Mouse (Mus musculus) small intestine, adult 2 months (tissue): ENCODE measurements at regions not wholly inside any gene's neighbourhood (a gene's known extent, or its start where the extent isn't known, plus 50 kb on each side); places are given as distances from the start of the nearest gene placed in this dataset.

ENCODE experiments used
- H3K27ac ChIP-seq: fragments of 200-500 bp; 2 replicates; pipeline ENCODE4 v1.5.1; 2012; ENCODE audit warnings: low read depth, low read length, control low read depth, inconsistent platforms; ENCODE audit not compliant: insufficient read depth
- H3K27me3 ChIP-seq: fragments of 200-500 bp; 2 replicates; pipeline ENCODE4 v1.6.1; 2012; ENCODE audit warnings: mild to moderate bottlenecking, moderate library complexity, low read length, inconsistent platforms; ENCODE audit not compliant: control insufficient read depth, insufficient read depth
- H3K36me3 ChIP-seq: fragments of 200-500 bp; 2 replicates; pipeline ENCODE4 v1.6.1; 2012; ENCODE audit warnings: mild to moderate bottlenecking, low read length, control low read depth, inconsistent platforms; ENCODE audit not compliant: control insufficient read depth, insufficient read depth
- H3K4me1 ChIP-seq: fragments of 200-500 bp; 2 replicates; pipeline ENCODE4 v1.6.1; 2012; ENCODE audit warnings: low read length, inconsistent platforms, mixed read lengths; ENCODE audit not compliant: control insufficient read depth, insufficient read depth, insufficient read length
- H3K4me3 ChIP-seq: fragments of 200-500 bp; 2 replicates; pipeline ENCODE4 v1.5.1; 2012; ENCODE audit warnings: low read depth, mild to moderate bottlenecking, control low read depth, inconsistent platforms, low read length, moderate library complexity
- CTCF ChIP-seq: fragments of 200-500 bp; IDR thresholded peaks from 2 replicates; pipeline ENCODE4 v1.5.1; 2012; ENCODE audit warnings: low read depth, mild to moderate bottlenecking, control low read depth, inconsistent platforms, low read length, moderate library complexity, mixed read lengths; ENCODE audit not compliant: insufficient replicate concordance, insufficient read length; ENCODE audit errors: extremely low read depth
- POLR2A ChIP-seq: fragments of 200-500 bp; IDR thresholded peaks from 2 replicates; pipeline ENCODE4 v1.6.1; 2012; ENCODE audit warnings: low read depth, mild to moderate bottlenecking, control low read depth, inconsistent platforms, low read length, moderate library complexity
- WGBS: fragments of 180-500 bp; shearing (Covaris S2); methylation state at CpG from one replicate; pipeline ENCODE4 v1.1.7; 2018; 5-methylcytosine and 5-hydroxymethylcytosine counted together

DNA sequence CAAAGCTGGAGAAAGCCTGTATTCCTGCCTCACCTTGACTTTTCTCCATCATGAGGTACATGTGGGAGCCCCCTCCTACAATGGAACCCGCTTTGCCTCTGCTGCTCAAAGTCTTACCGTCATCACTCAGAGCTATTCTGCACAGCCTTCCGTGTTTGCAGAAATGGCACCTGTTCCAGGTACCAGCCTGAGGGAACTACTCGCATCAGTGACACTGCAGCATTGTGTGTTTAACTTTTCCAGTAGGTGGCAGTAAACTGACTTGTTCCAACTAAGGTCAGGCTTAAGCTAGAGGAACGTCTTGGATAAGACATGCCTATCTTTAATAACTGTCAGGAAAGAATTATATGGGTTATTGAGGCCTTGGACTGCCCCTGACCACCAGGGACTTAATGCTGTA, 71.4 kb downstream of the Fam173b start:
- Histone ChIP-seq H3K27me3 (no peaks in the 10 kb centered on the region), H3K36me3 (no peaks in the 10 kb centered on the region), H3K4me3 (no peak overlapping the region), H3K4me1 (no peaks in the 10 kb centered on the region), H3K27ac (no peak overlapping the region)
- 46% methylated on average over 5 of the region's 5 CpGs for WGBS
- TF ChIP-seq POLR2A (no peak), CTCF (no peak)

GRCm38 (mm10) chr15:31676771-31677191, 75.1 kb downstream of the Fam173b start:
- Histone ChIP-seq H3K36me3 (no peaks in the 10 kb centered on the region), H3K4me1 (no peaks in the 10 kb centered on the region), H3K27me3 (no peaks in the 10 kb centered on the region), H3K27ac (no peak overlapping the region), H3K4me3 (no peak overlapping the region)
- no peak for TF ChIP-seq POLR2A
- TF ChIP-seq CTCF, result no peak
- WGBS, result 18% methylated on average over 7 of the region's 7 CpGs

DNA sequence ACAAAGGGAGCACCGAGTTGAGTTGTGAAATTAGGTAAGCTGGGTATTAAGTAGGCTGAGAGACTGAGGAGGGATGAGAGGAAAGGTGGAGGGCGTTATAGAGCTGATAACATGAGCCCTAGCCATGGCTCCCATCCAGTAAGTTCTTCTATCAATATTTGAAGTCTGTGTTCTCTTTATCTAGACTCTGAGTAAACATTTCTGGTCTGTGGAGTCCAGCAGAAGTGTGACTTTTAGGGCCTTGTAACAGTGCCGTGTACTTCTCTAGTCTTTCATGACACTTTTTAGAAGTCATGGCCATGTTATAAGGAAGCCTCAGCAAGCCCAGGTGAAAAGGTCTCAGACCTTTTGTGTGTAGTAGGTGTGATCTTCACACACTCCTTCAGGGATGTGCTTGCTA, 91.5 kb downstream of the Fam173b start:
- WGBS, result 29% methylated on average over 3 of the region's 3 CpGs
- TF ChIP-seq CTCF (no peak), POLR2A (no peak)
- Histone ChIP-seq H3K27me3 (no peaks in the 10 kb centered on the region), H3K36me3 (no peaks in the 10 kb centered on the region), H3K4me1 (no peaks in the 10 kb centered on the region), H3K27ac (no peak overlapping the region), H3K4me3 (no peak overlapping the region)

DNA sequence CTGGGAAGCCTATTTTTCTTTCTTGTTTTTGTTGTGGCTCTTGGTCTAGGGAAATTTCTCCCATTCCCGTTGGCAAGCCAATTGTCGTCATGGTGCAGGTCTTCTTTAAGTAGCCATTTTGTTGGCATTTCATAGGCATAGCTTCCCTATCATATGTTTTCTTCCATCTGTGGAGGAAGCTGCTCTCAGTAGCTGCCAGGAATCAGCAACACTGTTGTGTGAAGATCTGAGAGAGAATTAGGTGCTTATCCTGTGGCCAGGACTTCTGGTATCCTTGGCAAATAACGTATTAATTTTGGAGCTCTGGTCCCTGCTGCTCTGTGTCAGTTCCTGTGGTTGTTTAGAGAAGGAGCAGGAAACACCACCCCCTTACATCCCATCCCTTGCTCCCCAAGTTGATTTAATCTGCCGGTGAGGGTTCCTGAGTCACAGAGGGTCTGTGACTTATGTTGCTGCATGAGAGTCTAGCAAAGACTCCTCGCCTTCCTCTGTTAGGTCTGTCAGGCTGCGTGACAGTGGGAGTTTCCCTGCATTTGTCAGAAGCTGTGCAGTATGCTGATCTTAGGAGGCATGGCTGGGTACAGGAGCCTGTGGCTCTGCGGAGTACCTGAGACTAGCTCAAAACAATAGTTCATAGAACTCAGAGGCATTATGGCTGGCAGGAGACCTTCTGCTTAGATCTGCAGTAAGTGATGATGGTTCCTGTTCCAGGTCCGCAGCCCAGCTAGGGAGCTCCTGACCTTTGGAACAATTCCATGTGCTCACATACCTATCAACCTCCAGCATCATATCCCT, 93.4 kb downstream of the Fam173b start:
- no peak overlapping the region for H3K4me3 ChIP-seq
- H3K36me3 ChIP-seq, result no peaks in the 10 kb centered on the region
- no peak for TF ChIP-seq POLR2A
- no peak for TF ChIP-seq CTCF
- 78% methylated on average over 8 of the region's 8 CpGs for whole genome bisulfite sequencing
- H3K4me1 ChIP-seq, result no peaks in the 10 kb centered on the region
- no peak overlapping the region for H3K27ac ChIP-seq
- H3K27me3 ChIP-seq, result no peaks in the 10 kb centered on the region

- no peak overlapping the region for H3K27ac ChIP-seq
- H3K36me3 ChIP-seq, result no peaks in the 10 kb centered on the region
- TF ChIP-seq POLR2A, result no peak
- WGBS, result 79% methylated on average over 2 of the region's 2 CpGs
- H3K4me3 ChIP-seq, result no peak overlapping the region
- H3K4me1 ChIP-seq, result no peaks in the 10 kb centered on the region
- H3K27me3 ChIP-seq, result no peaks in the 10 kb centered on the region
These were observed 101.7 kb downstream of the Fam173b start for GRCm38 (mm10) chr15:31703400-31703799.

DNA sequence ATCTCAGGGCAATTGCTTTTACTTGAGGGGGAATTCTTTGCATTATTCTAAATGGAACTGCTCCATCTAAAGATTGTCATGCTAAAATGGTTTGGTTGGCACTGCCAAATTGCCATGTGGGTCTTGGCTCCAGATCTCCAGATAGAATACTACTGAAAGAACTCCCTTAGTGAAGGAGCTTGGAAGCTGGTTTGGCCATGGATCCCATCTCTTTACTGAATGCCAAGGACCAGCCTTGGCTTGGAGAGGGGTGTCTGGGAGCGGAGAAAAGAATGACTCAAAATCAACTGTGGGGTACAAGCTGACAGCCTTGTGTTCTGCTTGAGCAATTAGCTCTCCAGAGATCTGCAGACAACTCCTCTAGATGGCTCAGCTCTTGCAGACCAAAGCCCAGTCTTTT, 105.8 kb downstream of the Fam173b start:
- Histone ChIP-seq H3K36me3 (no peaks in the 10 kb centered on the region), H3K4me1 (no peaks in the 10 kb centered on the region), H3K27ac (no peak overlapping the region), H3K4me3 (no peak overlapping the region), H3K27me3 (no peaks in the 10 kb centered on the region)
- TF ChIP-seq CTCF, result no peak
- no peak for TF ChIP-seq POLR2A
- WGBS, result 84% methylated on average over 1 of the region's 1 CpGs

DNA sequence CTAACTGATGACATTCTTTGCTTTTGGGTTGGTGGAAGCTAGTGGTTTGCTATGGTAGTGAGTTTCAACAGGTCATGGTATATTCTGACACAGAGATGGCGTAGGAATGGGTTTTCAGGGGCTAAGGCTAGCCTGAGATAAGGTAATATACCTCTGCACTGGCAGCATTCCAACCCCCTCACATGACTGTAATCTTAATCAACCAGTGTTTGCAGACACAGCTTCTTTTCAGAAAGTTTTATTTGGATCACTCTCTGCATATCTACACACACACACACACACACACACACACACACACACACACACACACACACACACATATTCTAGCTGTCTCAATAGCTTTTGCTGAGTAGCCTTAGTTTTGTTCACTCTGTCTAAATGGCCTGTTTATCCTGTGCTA, 119.4 kb downstream of the Fam173b start:
- WGBS, result 4% methylated on average over 1 of the region's 1 CpGs
- TF ChIP-seq CTCF (no peak), POLR2A (no peak)
- no peak overlapping the region for H3K4me3 ChIP-seq
- H3K27ac ChIP-seq, result no peak overlapping the region
- H3K4me1 ChIP-seq, result no peaks in the 10 kb centered on the region
- H3K36me3 ChIP-seq, result no peaks in the 10 kb centered on the region
- no peaks in the 10 kb centered on the region for H3K27me3 ChIP-seq
